Mouse (Mus musculus) ovary, adult 10 weeks (tissue): ENCODE data around the gene Mospd2. TPM values are rescaled to one million over a fixed set of nuclear protein-coding genes. Genes with fewer than 3 reads are reported as not detected.

Experiments
- polyA plus RNA-seq: library from polyadenylated mRNA; stranded (reverse); fragments of 350-450 nt; fragmentation: Illumina TruSeq; extraction: RNeasy Lipid Tissue Mini Kit (QIAGEN cat#74804); gene quantifications from one replicate; pipeline ENCODE4 v1.2.3, GENCODE M21; 2014

The Mospd2 gene
- polyA plus RNA-seq: 102 TPM

DNA sequence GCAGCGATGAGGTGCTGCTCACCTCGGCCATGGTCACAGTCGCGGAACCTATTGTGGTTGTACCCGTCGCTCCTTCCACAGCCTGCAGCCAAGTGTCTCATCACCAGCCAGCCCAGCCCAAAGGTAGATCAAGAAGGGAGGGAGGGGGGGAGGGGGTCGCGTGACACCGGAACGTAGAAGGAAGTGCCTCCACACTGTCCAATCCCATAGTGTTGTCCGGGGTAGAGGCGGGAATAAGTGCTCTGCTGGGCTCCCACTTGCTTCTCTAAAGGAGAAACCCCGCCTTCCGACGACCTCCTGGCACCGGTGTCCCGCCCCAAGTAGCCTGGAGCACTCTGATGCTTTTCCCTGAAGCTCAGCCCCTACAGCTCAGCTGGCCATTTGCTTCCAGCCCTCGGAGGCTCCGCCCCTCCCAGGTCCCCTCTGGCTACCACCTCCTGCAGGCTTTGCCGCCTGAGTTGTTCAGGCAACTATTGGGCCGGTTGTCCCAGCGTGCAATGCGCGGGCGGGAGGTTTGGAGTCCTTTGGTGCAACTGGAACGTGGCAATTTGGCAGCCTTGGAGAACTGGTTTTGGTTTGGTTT, at the start of gene Mospd2, which contains the start of gene Fancb:
Gene Mospd2 (minus strand): TSS at position 183 of the 583 bp plus-strand sequence.
Gene Fancb (plus strand): TSS at position 400 of the 583 bp plus-strand sequence.

DNA sequence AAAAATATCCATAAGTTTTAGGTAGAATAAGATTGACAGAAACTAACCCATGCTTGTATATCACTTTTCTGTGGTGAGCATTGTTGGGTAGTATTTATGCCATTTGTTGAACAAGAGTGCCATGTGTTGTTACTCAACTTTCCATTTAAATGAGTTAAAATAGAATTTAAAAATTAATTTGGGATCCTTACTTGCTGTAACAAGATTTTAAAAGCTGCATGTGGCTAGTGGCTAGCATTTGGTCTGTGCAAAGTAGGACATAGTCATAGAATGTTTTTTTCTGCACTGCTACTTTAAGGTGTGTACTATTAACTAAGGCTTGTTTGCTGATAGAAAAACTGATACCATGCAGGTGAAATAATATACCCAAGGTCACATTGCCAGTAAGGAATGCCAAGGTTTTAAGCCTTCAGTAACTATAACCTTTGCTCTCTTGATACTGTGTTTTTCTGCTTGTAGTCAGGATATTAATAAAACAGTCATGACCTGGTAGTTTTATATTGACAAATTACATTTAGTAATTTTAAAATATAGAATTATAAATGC, 24.7 kb upstream of the Mospd2 start, which contains the start of gene Gm17604:
Gene Gm17604 (minus strand): TSS at position 51 of the 546 bp plus-strand sequence.

Other genes starting within 250 kb of the Mospd2 start
- gene Fancb, start 217 bp upstream of the Mospd2 start, polyA plus RNA-seq: 9.9 TPM
- gene Gm17604, start 24.5 kb upstream of the Mospd2 start, polyA plus RNA-seq: not detected